Mouse (Mus musculus) liver, embryonic 14.5 days (tissue): ENCODE data around the gene Adam12. TPM values are rescaled to one million over a fixed set of nuclear protein-coding genes. Genes with fewer than 3 reads are reported as not detected.

Experiments
- ATAC-seq: fragments of 200-750 bp; cut with Nextera tagmentation; 2 replicates; pipeline ENCODE4 v1.8.0; 2017; ENCODE audit warnings: moderate number of reproducible peaks, mild to moderate bottlenecking, moderate library complexity; ENCODE audit not compliant: insufficient read depth
- DNase-seq, 3 experiments: peaks; one replicate each; pipeline ENCODE4 v3.0.0-alpha.2; 2012 to 2013; ENCODE audit warnings: low read depth in 3 of 3, low spot score in 3 of 3
- H3K27ac ChIP-seq: fragments of 300-500 bp; sonication (generic); 2 replicates; pipeline ENCODE4 v1.5.1; 2014; ENCODE audit warnings: moderate library complexity, mild to moderate bottlenecking, control low read depth, inconsistent platforms
- H3K27me3 ChIP-seq: fragments of 300-500 bp; sonication (generic); 2 replicates; pipeline ENCODE4 v1.6.1; 2014; ENCODE audit warnings: mild to moderate bottlenecking, low read length, moderate library complexity; ENCODE audit not compliant: control insufficient read depth, insufficient read depth
- H3K36me3 ChIP-seq: fragments of 300-500 bp; sonication (generic); replicated peaks from 2 replicates; pipeline ENCODE4 v1.6.1; 2014; ENCODE audit warnings: low read depth; ENCODE audit not compliant: control insufficient read depth, insufficient read depth
- H3K4me1 ChIP-seq, 2 experiments: fragments of 200-500 bp in 1 of 2; fragments of 300-500 bp in 1 of 2; sonication (generic) in 1 of 2; replicated peaks; 2 replicates each; pipeline ENCODE4 v1.6.1; 2012 to 2014; ENCODE audit warnings: antibody characterized with exemption in 1 of 2, inconsistent platforms in 1 of 2, low read length in 1 of 2; ENCODE audit not compliant: control insufficient read depth in 2 of 2, insufficient read depth in 2 of 2
- H3K4me2 ChIP-seq: fragments of 300-500 bp; sonication (generic); 2 replicates; pipeline ENCODE4 v1.6.1; 2014; ENCODE audit warnings: low read depth, mild to moderate bottlenecking, control low read depth, moderate library complexity
- H3K4me3 ChIP-seq, 2 experiments: fragments of 200-500 bp in 1 of 2; fragments of 300-500 bp in 1 of 2; sonication (generic) in 1 of 2; 2 replicates each; pipeline ENCODE4 v1.5.1; 2012 to 2014; ENCODE audit warnings: low read depth in 2 of 2, low read length in 2 of 2, mild to moderate bottlenecking in 2 of 2, control low read depth in 1 of 2, inconsistent platforms in 1 of 2, moderate library complexity in 1 of 2; ENCODE audit not compliant: insufficient read depth in 1 of 2
- H3K9ac ChIP-seq: fragments of 300-500 bp; sonication (generic); replicated peaks from 2 replicates; pipeline ENCODE4 v1.6.1; 2014; ENCODE audit warnings: mild to moderate bottlenecking, control low read depth, moderate library complexity
- H3K9me3 ChIP-seq: fragments of 300-500 bp; sonication (generic); 2 replicates; pipeline ENCODE4 v1.6.1; 2016; ENCODE audit warnings: low read length, mixed read lengths; ENCODE audit not compliant: control insufficient read depth
- CTCF ChIP-seq: IDR thresholded peaks from 2 replicates; pipeline ENCODE4 v1.5.1; 2016; ENCODE audit warnings: antibody characterized with exemption, low read depth, control low read depth
- EP300 ChIP-seq: IDR thresholded peaks from 2 replicates; pipeline ENCODE4 v1.6.1; 2016; ENCODE audit warnings: antibody characterized with exemption, low read depth
- WGBS: fragments of 180-500 bp; shearing (Covaris S2); extraction: QIAGEN DNeasy Blood & Tissue Kit; methylation state at CpG from one replicate; pipeline ENCODE4 v1.1.7; 2014; ENCODE audit not compliant: insufficient replicate concordance; 5-methylcytosine and 5-hydroxymethylcytosine counted together
- microRNA-seq: library from miRNA; unstranded; fragments of <30 nt; microRNA quantifications from one replicate; pipeline ENCODE4, GENCODE M21; 2016
- polyA plus RNA-seq, 2 experiments: library from polyadenylated mRNA; depleted of rRNA in 1 of 2; stranded (reverse) in 1 of 2; unstranded in 1 of 2; fragments of >200 nt; fragmentation: Nextera tagmentation in 1 of 2; extraction: Ambion mirVana in 1 of 2; gene quantifications; 2 replicates each; pipeline versions ENCODE4 v1.2.1 to v1.2.3; 2012 to 2014

Adam12 gene
- polyA plus RNA-seq, 2 experiments = 1.9 TPM

DNA sequence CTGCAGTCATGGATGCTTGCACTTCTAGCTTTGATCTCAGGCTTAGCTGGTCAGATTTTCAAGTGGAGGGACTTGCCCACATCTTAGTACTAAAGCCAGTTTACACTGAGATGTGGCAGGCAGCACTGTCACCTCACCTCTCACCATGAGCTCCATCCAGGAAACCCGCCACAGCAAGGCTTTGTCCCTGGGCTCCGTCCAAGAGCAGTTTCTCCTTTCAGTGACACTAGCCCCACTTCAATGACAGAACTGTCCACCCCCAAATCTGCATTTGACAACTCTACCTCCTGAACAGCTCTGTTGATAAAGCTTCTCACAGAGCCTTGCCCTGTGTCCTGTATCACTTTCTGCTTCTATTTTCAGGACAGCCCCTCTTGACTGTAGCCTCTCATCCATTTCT is 383.8 kb downstream of the Adam12 start:
- Histone ChIP-seq H3K9ac (no peak overlapping the region), H3K27me3 (no peaks in the 10 kb centered on the region), H3K4me1 (no peaks in the 10 kb centered on the region), H3K27ac (no peak overlapping the region), H3K4me3 (no peak overlapping the region), H3K36me3 (no peaks in the 10 kb centered on the region), H3K4me2 (no peak overlapping the region), H3K9me3 (no peaks in the 10 kb centered on the region)
- ATAC-seq (no peak), DNase-seq (no peak)
- TF ChIP-seq CTCF = no peak
- no peak for TF ChIP-seq EP300
- 62% methylated on average over 2 of the region's 2 CpGs for WGBS

- Histone ChIP-seq H3K36me3 (no peaks in the 10 kb centered on the region), H3K4me3 (no peak overlapping the region), H3K4me2 (no peak overlapping the region), H3K4me1 (no peaks in the 10 kb centered on the region), H3K9me3 (no peaks in the 10 kb centered on the region), H3K9ac (no peak overlapping the region), H3K27ac (no peak overlapping the region), H3K27me3 (no peaks in the 10 kb centered on the region)
- DNase-seq (no peak), ATAC-seq (no peak)
- WGBS = 11% methylated on average over 1 of the region's 1 CpGs
- TF ChIP-seq CTCF (no peak), EP300 (no peak)
These were observed 384.8 kb downstream of the Adam12 start for GRCm38 (mm10) chr7:133847175-133847574.

GRCm38 (mm10) chr7:133842079-133842478 is 389.9 kb downstream of the Adam12 start:
- TF ChIP-seq EP300 (no peak), CTCF (no peak)
- 71% methylated on average over 6 of the region's 6 CpGs for WGBS
- ATAC-seq = no peak
- Histone ChIP-seq H3K36me3 (no peaks in the 10 kb centered on the region), H3K4me1 (no peaks in the 10 kb centered on the region), H3K9ac (no peak overlapping the region), H3K9me3 (no peaks in the 10 kb centered on the region), H3K4me3 (no peak overlapping the region), H3K27ac (no peak overlapping the region), H3K27me3 (no peaks in the 10 kb centered on the region), H3K4me2 (no peak overlapping the region)
- DNase-seq = no peak

DNA sequence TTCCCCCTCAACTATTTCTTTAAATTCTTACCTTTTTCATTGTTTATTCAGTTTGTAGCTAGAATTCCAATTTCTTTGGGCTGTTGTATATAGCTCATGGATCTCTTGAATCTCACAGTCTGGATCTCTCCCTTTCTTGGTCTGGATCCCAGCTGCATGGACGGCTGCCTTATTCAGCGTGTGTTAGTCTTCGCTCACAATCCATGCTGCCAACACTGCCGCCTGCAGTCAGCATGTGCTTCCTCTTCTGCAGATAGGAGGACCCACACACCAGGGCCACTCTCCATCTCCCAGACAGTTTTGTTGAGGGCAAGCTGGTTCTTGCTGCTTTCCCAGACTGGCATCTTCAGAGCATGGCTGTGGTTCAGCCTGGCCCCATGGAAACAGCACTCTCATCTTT is 392.4 kb downstream of the Adam12 start:
- no peak overlapping the region for H3K27ac ChIP-seq
- H3K4me3 ChIP-seq = no peak overlapping the region
- H3K9ac ChIP-seq = no peak overlapping the region
- no peak overlapping the region for H3K4me2 ChIP-seq
- H3K4me1 ChIP-seq = no peaks in the 10 kb centered on the region
- H3K36me3 ChIP-seq = no peaks in the 10 kb centered on the region
- TF ChIP-seq EP300 = no peak
- TF ChIP-seq CTCF = no peak
- no peaks in the 10 kb centered on the region for H3K27me3 ChIP-seq
- 42% methylated on average over 4 of the region's 4 CpGs for WGBS
- H3K9me3 ChIP-seq = no peaks in the 10 kb centered on the region
- ATAC-seq (no peak), DNase-seq (no peak)

Small RNAs within 50 kb of the gene (microRNA-seq; reads per million reads assigned to microRNA genes)
- gene Gm23631 = not detected

Other genes with a start within 250 kb of the Adam12 start
- 0.02 TPM in 1 of 2 replicates, not detected in the other for gene D7Ertd443e, start 153.5 kb upstream of the Adam12 start, polyA plus RNA-seq (2012; rRNA removed)
- not detected in 2 replicates for gene D7Ertd443e, start 153.5 kb upstream of the Adam12 start, polyA plus RNA-seq (2014; fragmentation: Nextera tagmentation; extraction: Ambion mirVana)